Mouse (Mus musculus): ENCODE data around the gene Slc26a3.

GRCm38 (mm10) chr12:31404575-31405240 lies 14.0 kb downstream of the Slc26a3 start:
- TF ChIP-seq MAFK (IDR thresholded peaks at IDR 0.05; ENCODE audit: insufficient read depth, low read depth, low read length) (no peak), CHD2 (IDR thresholded peaks at IDR 0.05; ENCODE audit: low read depth, low read length) (no peak)

All from ES-E14 (cell line).